Mouse (Mus musculus) bone marrow macrophage, adult 2 months (primary cell): ENCODE results near the gene Tmsb15b2.

Experiments
- CTCF ChIP-seq: IDR thresholded peaks from 2 replicates; pipeline ENCODE4 v1.5.1; 2012; ENCODE audit warnings: low read depth, mild to moderate bottlenecking, low read length, moderate library complexity
- POLR2A ChIP-seq: IDR thresholded peaks from 2 replicates; pipeline ENCODE4 v1.6.1; 2012; ENCODE audit warnings: mild to moderate bottlenecking, low read depth, low read length, borderline replicate concordance

DNA sequence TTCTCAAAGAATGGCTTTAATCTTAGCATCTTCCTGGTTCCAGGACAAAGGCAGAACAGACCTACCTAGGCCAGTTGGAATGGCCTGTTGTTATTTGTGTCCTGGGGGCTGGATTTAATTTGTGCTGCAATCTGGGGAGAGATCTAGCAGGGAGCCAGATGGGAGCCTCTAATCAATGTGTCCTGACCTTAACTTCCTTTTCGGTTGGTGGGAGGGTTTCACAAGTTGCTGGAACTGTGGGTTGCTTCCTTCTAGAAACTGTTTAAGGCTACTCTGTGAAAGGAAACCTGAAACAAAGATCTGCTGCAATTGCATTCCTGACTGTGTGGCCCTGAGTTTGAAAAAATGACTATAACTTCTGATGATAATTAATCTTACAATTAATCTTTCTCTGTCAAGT is 42.4 kb upstream of the Tmsb15b2 start:
- TF ChIP-seq POLR2A (no peak), CTCF (no peak)
